Mouse (Mus musculus): ENCODE data around the gene Dpf3.

Dpf3 gene

DNA sequence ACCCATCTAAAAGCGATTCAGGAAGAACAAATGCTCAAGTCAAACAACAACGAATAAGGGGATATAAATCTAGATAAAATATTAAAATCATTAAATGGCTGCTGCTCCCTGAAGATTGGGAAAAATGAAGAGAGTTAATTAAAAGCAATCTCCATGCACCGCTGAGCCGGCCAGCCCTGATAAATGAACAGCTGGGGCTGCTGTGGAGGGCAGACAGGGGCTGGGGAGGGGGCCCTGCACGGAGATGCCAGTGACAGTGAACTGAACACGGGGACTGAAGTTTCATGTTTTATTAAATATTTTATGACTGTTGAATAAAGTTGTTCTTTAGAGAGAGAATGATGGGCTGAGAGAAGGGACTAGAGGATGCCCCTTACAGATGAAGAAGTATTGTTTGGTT, 12.1 kb downstream of the Dpf3 start:
- intact Hi-C loops (cut with DNase I): no loop called here

DNA sequence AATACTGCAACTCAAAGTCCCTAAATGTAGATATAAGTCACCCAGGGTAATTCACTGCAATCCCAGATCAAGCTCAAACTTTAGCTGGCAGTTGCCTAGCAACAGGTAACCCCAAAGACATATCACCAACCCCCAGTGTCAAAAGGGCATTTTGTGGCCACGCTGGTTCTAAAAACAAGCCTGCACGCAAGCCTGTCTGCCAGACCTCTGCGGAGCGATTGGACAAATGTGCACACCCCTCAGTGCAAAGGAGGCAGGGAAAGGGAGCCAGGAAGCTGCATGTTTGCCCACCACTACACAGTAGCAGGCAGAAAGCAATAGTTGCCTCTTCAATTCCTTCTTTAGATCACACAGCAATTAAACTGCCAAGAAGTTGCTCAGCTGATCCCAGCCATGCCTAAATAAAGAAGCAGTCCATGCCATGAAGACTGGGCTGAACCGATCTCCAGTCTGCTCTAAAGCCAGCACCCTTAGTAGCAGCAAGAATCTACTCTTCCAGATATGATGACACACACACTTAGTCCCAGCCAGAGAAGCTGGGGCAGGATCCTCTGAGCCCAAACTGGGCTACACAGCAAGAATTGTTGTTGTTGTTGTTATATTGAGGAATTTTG, 13.4 kb downstream of the Dpf3 start:
- intact Hi-C loops (cut with DNase I): no loop called here

DNA sequence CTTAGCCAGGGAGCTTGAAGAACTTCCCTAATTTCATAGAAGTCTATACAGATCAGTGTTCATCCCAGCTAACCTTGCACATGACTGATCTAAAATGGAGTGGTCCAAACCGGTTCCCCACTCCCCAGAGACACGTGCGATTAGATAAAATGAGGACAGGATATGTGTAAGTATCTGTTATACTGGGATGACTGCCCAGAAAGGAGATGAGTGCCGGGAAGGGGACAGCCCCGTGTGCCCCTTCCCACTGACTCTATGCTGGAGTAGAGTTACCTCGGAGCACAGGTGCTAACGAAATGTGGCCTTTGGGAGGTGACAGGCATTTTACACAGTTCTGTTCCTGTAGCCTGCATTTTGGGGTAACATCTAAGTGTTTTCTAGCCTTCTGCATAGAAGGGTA, 15.8 kb downstream of the Dpf3 start:
- intact Hi-C loops (cut with DNase I): no loop called here

DNA sequence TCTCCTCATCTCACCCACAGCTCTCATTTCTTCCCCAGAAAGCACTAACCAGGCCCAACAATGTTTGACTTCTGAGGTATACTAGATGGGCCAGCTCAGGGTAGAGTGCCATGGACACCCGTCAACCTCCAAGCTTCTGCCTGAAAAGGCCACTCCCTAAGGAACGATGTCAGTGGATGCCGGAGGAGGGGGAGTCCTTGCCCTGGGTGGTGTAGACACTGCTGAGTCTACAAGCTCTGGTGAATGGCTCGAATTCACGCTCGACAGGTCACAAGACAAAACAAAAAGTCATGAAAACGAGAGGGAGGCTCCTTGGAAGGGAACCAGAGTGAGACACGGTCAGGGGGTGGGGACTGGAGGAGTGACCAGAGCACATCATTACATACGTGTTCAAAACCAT, 17.4 kb downstream of the Dpf3 start:
- intact Hi-C loops (cut with DNase I): no loop called here

DNA sequence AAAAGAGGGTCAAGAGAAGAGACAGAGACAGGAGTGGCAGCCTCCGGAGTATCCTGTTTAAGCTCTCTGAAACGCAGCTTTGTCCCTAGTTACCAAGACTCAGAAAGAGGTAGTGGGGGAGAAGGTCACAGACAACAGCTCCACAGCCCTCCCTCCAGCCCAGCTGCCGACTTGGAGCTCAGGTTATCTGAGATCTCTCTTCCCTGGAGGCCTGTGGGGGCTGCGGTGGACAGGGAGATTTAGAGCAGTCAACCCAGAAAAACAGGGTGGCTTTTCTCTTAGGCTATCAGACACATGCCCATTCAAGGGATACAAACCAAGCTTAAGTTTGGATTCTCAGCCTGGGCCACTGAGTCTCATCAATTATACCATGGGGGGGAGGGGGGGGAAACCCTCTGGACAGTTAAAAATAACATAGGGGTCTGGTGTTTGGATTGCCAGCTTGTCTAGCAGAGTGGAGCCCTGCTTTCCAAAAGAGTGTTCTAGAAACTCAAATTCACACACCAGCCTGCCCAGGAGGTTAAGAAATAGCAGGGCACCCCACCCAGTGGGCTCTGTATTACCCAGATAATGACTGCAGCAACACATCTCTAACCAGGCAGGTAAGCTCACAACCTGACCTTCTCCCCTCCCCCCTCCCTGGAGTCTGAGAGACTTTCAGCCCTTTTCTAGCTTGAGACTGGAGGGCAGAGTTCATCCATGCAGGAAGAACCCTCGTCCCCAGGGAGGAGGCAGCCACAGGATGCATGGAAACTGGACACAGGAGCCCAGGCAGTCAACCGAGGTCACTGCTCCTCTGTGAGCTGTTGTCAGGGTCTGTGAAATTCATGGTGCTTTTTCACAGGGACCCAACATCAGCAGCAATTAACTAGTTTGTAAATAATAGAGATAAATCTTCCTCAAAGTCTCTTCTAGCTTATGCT, 20.7 kb downstream of the Dpf3 start:
- intact Hi-C loops (cut with DNase I): no loop called here

DNA sequence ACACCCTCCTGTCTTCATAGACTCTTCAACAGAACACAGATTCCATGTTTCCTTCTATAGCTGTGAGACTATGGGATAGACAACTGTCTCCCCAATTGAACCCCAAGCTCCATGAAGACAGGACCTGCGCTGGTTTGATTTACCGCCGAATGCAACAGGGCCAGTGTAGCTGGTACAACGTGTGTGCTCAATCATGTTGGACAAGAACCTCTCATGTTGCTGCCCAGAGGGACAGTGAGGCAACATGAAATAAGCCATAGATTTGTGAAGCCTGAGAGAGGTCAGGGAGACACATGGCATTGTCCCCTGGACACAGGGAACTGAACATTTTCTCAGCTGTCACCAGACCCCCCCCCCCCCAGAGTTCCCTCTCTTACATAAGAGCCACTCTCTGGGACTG, 21.5 kb downstream of the Dpf3 start:
- intact Hi-C loops (cut with DNase I): no loop called here

DNA sequence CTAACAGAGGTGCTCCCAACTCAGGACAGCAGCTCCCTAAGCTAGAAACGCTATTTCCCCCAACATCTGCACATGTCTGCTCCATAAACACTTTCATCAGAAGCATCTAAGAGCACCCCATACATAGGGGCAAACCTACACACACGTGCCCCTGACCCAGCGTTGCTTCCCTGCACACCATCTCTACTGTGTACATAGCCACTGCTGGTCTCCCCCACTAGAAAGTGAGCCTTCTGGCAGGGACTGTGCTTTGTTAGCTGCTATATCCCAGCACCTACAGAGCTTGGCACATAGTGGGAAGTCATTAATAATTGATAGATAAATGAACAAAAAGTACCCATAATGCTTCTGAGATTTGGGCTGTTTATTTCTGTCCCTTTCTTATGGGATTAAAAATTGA, 27.2 kb downstream of the Dpf3 start:
- intact Hi-C loops (cut with DNase I): no loop called here

DNA sequence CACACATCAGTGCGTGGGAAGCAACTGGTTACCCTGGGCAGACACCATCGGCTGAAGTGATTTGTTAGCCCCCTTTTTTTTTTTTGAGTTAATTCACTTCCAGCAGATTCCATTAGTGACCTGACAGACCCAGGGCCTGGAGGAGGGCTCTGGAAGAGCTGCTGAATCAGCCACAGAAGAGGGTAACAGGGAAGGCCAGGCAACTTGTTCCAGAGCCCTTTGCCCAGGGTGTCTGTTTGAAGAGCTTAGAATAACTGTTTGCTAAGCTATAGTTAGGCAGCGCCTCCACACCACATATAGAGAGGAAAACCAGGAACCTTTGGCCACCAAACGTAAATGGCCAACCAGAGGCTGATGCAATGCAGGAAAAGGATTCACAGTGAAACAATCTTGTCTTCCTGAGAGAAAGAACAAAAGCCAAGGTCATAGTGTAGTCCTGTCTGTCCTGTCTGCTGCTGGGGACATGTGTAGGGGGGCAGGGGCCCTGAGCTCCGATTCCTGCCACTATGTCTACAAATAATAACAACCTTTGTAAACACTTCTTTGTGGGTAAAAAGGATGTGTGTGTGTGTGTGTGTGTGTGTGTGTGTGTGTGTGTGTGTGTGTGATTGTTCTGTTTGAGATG, 32.7 kb downstream of the Dpf3 start:
- intact Hi-C loops (cut with DNase I): no loop called here

DNA sequence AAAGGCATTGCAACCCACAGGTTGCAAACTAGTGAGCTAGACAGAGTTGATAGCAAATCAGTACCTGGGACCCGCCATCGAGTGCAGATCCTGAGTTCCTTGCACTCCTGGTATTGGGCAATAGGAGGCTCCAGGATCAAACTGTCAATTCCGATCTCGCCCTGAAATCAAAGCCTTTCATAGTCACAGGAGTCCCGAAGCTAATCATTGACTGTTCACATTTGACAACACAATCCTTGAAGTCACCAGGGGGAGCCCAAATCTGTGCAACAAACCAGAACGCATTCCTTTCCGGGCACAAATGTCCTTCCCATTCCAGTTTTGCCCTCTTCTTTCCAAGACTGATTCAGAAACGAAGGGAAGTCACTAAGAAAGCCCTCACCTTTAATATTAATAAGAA, 35.7 kb downstream of the Dpf3 start:
- intact Hi-C loops (cut with DNase I): no loop called here

DNA sequence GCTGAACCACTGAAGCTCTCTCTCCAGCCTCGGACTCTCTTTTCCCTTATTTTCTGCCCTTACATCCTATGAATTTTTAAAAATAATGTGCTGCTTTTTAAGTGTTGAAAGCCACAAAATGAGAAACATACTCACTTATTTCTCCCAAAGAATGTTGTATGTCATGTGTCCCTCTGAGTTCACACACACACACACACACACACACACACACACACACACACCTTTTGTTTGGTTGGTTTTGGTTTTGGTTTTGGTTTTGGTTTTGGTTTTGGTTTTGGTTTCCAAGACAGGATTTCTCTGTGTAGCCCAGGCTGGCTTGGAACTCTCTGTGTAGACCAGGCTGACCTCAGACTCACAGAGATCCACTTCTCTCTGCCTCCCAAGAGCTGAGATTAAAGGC, 37.0 kb downstream of the Dpf3 start:
- intact Hi-C loops (cut with DNase I): no loop called here

DNA sequence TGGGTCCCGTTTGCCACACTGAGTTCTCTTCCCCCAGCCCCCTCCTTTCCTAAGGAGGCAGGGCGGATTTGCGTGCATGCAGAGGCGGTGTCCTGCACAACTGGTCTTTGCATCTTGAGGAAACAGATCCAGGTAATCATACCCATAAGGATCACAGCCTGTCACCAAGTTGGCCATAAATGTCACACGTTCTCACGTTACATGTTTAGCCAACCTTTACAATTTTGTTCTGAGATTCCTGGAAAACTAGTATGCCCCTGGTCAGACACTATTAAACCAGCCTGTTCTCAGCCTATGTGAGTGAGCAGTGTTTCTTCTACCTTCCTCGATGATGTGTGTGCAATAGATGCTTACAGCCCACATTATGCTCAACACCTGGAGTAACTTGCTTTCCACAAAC, 38.3 kb downstream of the Dpf3 start:
- intact Hi-C loops (cut with DNase I): no loop called here

DNA sequence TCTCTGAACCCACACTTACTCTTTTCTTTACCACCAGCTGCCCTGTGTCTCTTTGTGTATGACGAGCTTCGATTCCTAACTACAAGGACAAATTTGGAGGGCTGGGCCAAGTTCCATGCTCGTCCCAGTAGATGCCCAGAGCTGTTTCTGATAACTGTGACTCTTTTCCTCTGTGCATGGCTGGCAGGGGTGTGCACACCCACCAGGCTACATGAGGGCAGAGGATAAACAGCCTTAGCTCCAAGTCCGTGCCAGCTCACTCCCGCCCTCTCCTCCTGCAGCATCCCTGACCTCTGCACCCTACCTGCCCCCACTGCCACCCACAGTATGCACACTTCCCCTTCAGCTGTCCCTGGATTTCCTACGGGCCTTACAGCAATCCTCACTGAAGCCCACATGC, 41.9 kb downstream of the Dpf3 start:
- intact Hi-C loops (cut with DNase I): no loop called here

DNA sequence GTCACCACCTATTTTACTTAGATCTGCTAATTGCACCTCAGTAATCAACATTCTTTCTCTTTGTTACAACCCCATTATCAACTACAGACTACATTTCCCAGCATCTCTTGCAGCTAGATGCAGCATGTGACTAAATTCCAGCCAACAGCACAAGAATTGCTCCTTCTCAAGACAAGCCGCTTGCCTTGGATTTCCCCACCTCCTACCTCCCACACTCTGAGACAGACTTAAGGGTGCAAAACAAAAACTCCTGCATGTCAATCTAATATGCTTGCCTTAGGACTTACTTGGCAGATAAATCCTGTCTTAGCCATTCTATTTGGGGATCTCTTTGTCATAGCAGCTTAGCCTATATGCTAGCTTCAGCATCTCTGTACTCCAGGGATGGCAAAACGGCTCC, 43.1 kb downstream of the Dpf3 start:
- intact Hi-C loops (cut with DNase I): no loop called here

DNA sequence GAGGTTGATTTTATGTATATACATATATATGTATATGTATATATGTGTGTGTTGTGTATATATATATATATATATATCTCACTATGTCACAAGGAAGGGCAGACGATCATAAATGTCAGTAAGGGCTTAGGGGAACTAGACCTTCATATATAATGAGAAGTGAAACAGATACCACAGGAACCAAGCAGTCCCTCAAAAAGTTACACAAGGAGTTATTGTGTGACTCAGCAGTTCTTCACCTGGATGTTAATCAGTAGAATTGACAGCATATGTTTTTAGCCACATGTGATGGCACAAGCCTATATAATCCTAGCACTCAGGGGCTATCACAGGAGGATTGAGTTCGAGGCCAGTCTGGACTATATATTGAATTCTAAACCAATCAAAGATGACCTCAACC, 49.5 kb downstream of the Dpf3 start:
- intact Hi-C loops (cut with DNase I): no loop called here

DNA sequence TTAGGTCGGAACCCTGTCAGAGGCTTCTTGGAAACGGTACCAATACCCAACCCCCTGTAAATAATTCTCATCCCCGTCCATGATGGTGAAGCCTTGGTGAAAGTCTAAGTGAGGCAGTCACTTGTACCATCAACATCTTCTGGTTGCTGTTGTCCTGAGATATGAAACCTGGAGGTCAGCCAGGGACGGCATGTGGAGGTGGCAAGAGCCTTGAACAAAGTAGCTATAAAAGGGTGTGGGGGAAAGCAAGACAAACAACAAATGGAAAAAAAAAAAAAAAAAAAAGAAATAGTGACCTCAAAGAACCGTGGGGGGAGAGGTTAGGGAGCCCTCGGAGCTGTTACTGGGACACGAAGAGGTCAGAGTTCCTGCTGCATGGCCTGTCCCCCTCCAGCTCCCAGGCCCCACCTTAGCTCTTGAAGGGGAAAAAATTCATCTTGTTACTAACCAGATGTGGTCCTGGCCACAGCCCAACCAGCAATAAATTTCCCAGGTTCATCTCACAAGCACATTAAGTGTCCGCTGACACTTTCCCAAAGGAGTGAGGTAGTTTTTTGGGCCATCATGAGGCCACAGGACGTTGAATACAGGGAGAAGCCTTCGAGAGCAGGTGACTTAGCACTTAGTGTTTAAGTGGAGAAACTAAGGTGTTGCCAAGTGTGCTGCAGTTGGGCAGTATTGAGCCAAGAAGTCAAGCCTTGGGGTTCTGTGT, 53.4 kb downstream of the Dpf3 start:
- intact Hi-C loops (cut with DNase I): no loop called here

DNA sequence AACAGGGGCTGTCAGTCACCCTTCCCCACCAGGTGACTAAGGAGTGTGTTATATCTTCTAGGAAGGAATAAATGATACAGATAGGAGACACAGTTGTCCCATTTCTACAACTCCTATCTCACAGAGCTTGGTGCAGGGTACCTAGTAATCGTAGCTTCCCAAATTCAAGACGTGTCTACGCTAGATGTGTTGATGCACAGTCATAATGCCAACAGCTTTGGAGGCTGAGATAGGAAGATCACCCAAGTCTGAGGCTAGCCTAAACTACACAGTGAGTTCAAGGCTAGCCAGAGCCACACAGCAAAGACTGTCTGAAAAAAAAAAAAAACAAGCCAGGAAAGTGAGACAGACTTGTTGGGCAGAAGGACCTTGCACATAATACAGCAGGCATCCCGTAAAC, 54.1 kb downstream of the Dpf3 start:
- intact Hi-C loops (cut with DNase I): no loop called here

DNA sequence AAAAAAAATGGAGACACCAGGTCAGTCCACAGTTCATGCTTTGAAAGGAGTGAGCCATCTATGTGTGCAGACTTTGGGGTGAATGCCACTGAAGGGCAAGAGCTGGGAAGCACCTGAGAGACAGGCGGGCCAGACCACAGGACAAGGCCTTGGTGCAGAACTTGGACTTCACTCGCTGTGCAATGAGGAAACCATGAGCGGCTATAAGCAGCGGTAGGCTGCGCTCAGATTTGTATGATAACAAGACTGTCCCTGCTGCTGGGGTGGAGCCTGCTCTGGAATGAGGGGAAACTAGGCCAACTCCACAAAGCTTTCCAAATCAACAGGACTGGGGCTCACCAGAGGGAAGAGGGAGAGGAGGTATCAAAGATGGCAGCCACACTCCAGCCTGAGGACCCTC, 57.3 kb downstream of the Dpf3 start:
- intact Hi-C loops (cut with DNase I): no loop called here

DNA sequence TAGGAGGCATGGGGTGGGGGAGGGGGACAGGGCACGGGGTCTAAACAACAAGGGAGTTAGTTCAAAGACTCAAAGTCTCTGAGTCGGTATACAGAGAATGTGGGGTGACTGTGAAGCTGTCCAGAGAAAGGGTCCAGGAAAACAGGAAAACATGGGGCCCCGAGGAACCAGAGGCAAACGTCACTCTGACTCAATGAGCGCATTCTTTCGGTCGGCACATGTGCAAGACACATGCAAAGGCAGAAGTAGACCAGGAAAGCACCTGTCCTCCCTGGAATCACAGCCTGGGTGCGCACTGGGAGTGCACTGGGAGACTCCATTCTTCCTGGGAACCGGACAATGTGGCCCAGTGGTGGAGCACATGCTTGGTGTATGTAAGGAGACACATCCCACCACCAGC, 59.5 kb downstream of the Dpf3 start:
- intact Hi-C loops (cut with DNase I): loop anchor here (5.0 kb wide), 1 partner anchor 59 kb away; the partner anchor contains the start of gene Dpf3

DNA sequence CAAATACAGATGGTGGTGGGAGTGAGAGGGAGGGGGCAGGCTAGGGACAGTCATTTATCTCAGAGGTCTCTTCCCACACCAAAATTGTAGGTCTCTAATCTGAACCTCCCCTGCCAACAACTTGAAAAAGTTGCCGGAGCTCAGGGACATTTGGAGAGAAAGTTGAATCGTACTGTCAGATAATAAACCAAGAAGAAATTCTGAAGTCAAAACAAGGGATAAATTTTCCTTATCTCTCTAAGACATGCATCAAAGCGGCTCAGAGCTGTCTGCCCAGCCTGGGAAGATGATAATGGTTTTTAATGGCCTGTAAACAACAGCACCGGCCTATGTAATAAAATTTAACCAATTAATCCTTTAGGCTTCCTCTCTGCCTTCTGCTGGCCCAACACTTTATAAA, 59.9 kb downstream of the Dpf3 start:
- intact Hi-C loops (cut with DNase I): loop anchor here (5.0 kb wide), 1 partner anchor 60 kb away; the partner anchor contains the start of gene Dpf3

DNA sequence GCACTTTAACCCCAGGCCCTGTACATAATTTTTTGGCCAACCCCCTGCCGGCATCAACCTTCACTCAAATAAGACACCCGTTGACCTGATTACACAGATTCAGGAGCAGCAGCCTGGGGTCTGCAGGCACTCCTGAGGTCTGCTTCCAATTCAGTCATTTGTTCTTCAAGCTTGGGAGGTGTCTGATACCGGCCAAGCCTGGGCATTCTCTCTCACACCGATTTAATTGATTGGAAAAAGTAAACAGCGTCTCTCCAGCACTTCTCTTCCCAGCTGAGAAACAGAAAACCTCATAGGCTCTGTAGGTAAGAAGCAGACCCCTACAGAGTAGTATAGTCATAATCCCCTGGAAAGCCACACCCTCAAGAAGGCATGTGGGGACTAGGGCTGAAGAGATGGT, 61.2 kb downstream of the Dpf3 start:
- intact Hi-C loops (cut with DNase I): loop anchor here (5.0 kb wide), 1 partner anchor 61 kb away; the partner anchor contains the start of gene Dpf3

DNA sequence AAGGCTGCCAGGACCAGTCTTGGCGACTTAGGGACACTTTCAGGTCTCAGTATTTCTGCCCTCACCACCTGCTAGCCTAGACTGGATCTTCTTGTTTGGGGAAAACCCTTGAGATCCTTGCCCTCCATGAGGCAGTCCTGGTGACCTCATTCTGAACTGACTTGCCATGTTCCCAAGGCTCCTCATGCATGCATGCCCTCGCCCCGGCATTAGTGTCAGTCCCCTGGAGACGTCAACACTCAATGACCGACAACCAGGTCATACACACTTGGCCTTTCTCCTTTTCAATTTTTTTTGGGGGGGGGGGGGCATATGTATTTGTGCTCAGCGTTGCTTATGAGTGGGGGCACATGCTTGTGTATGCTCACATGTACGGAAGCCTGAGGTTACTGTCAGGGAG, 61.8 kb downstream of the Dpf3 start:
- intact Hi-C loops (cut with DNase I): loop anchor here (5.0 kb wide), 1 partner anchor 62 kb away; the partner anchor contains the start of gene Dpf3
